Mouse (Mus musculus) lung, embryonic 14.5 days (tissue): ENCODE measurements around the gene Tenm4. TPM values are rescaled to one million over a fixed set of nuclear protein-coding genes. Genes with fewer than 3 reads are reported as not detected.
A peak's percentile ranks its signal among the peaks of the same experiment; 100 is the strongest.

ENCODE experiments used
- ATAC-seq: fragments of 200-750 bp; cut with Nextera tagmentation; 2 replicates; pipeline ENCODE4 v1.8.0; 2017; ENCODE audit warnings: mild to moderate bottlenecking, moderate TSS enrichment, moderate library complexity; ENCODE audit not compliant: insufficient read depth
- DNase-seq: peaks from one replicate; pipeline ENCODE4 v3.0.0-alpha.2; 2015
- H3K27ac ChIP-seq: fragments of 300-500 bp; sonication (generic); 2 replicates; pipeline ENCODE4 v1.5.1; 2014; ENCODE audit warnings: low read depth, mild to moderate bottlenecking, moderate library complexity
- H3K27me3 ChIP-seq: fragments of 300-500 bp; sonication (generic); 2 replicates; pipeline ENCODE4 v1.6.1; 2014; ENCODE audit warnings: low read length, control low read depth; ENCODE audit not compliant: insufficient read depth
- H3K36me3 ChIP-seq: fragments of 300-500 bp; sonication (generic); 2 replicates; pipeline ENCODE4 v1.6.1; 2014; ENCODE audit warnings: control low read depth; ENCODE audit not compliant: insufficient read depth
- H3K4me1 ChIP-seq: fragments of 300-500 bp; sonication (generic); 2 replicates; pipeline ENCODE4 v1.6.1; 2014; ENCODE audit warnings: antibody characterized with exemption, control low read depth; ENCODE audit not compliant: insufficient read depth
- H3K4me2 ChIP-seq: fragments of 300-500 bp; sonication (generic); 2 replicates; pipeline ENCODE4 v1.6.1; 2014; ENCODE audit warnings: mild to moderate bottlenecking
- H3K4me3 ChIP-seq: fragments of 300-500 bp; sonication (generic); 2 replicates; pipeline ENCODE4 v1.5.1; 2014; ENCODE audit warnings: low read depth, low read length
- H3K9ac ChIP-seq: fragments of 300-500 bp; sonication (generic); 2 replicates; pipeline ENCODE4 v1.6.1; 2014
- H3K9me3 ChIP-seq: fragments of 300-500 bp; sonication (generic); 2 replicates; pipeline ENCODE4 v1.6.1; 2016; ENCODE audit warnings: low read depth, low read length, control low read depth
- CTCF ChIP-seq: IDR thresholded peaks from 2 replicates; pipeline ENCODE4 v1.5.1; 2016; ENCODE audit warnings: antibody characterized with exemption, low read depth
- WGBS: fragments of 180-500 bp; shearing (Covaris S2); extraction: QIAGEN DNeasy Blood & Tissue Kit; methylation state at CpG from one replicate; pipeline ENCODE4 v1.1.7; 2014; 5-methylcytosine and 5-hydroxymethylcytosine counted together
- polyA plus RNA-seq: library from polyadenylated mRNA; unstranded; fragments of >200 nt; fragmentation: Nextera tagmentation; extraction: Ambion mirVana; gene quantifications from 2 replicates; pipeline ENCODE4 v1.2.1, GENCODE M21; 2014

Tenm4 gene
- polyA plus RNA-seq, 1 experiment from 2014 or later, result 24.9 TPM

DNA sequence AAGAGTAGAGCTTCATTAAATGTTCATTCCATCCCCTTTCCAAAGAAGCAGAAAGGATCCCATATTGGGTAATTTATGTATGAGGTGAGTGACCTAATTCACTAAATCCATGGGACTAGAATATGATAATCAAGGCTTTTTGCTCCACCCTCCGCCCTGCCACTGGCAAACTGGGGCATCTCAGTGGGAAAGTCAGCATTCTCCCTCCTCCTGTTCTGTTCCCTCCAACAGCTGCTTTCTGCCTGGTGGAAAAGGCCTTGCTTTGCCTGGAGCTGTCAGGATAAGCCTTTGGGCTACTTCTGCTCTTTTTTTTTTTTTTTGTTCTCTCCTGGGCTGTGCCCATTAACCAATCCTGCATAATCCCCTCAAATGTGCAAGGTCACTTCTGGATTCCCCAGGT is 51.5 kb downstream of the Tenm4 start:
- Histone ChIP-seq H3K27me3 (no peaks in the 10 kb centered on the region), H3K4me1 (no peaks in the 10 kb centered on the region), H3K36me3 (no peaks in the 10 kb centered on the region), H3K4me2 (no peak overlapping the region), H3K27ac (no peak overlapping the region), H3K4me3 (no peak overlapping the region), H3K9ac (no peak overlapping the region), H3K9me3 (no peaks in the 10 kb centered on the region)
- no peak for ATAC-seq
- WGBS, result 74% methylated on average over 1 of the region's 1 CpGs
- DNase-seq, result no peak
- TF ChIP-seq CTCF, result no peak

DNA sequence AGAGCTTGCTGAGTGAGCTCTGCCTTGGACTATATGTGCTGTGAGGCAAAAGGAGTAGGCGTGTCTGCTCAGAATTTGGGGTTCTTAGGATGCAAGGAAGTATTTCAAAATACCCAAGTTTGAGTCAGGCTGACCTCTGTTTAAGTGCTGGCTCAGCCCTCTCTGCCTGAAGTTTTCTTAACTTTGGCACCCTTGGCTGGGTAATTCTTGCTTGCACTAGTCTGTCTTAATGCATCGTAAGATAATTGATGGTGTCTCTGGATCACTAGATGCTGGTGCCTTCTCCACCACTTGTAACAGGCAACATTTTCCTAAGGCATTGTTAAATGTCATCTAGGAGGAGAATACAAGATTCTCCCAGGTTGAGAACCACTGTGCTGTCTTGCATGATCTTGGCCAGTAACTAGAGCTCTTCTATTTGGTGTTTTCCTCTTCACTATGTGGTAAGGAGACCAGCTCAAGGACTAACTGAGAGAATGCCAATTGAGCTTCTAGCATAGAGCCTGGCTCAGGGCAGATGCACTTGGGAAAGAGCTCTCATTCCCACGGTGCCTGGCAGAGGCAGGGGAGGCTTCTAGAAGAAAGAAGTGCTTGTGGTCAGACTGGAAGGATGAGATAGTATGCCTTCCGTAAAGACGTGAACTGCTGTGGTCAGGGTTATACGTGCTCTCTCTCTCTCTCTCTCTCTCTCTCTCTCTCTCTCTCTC is 57.7 kb downstream of the Tenm4 start:
- WGBS, result 73% methylated on average over 6 of the region's 6 CpGs
- no peaks in the 10 kb centered on the region for H3K27me3 ChIP-seq
- peaks cover 14% of the 10 kb centered on the region for H3K4me1 ChIP-seq
- ATAC-seq, result no peak
- H3K4me3 ChIP-seq, result no peak overlapping the region
- H3K27ac ChIP-seq, result no peak overlapping the region
- no peaks in the 10 kb centered on the region for H3K36me3 ChIP-seq
- H3K9me3 ChIP-seq, result no peaks in the 10 kb centered on the region
- H3K9ac ChIP-seq, result no peak overlapping the region
- H3K4me2 ChIP-seq, result no peak overlapping the region
- DNase-seq, result no peak
- TF ChIP-seq CTCF, result no peak

DNA sequence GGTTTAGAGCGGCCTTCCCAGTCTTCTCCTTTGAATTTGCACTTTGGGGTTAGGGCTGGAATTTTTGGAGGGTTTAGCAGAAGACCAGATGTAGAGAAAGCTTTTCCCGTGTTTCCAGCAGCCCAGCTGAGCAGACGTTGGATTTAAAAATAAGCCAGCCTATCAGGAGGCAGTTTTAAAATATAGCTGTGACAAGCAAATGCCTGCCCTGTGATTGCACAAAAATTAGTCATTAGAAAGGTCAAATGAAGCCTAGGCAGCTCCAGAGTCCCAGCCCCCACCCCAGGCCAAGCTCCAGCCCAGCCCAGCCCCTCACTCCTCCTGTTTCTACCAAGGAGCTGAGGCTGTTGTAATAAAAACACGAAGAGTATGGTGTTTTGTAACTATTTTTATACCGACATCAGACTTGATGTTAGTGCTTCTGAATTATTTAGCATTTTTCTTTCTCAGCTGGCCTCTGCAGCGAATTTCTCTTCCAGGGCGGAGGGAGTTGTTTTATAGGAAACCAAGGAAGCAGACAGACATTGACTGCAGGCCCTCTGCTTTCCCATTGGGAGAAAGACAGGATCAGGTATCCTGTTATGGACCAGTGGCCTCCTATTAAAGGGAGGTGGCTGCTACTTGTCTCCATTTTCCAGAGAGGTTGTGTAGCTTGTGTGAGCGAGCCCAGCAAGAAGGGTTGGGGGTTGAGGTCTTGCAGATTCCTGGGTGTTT is 59.1 kb downstream of the Tenm4 start:
- Histone ChIP-seq H3K4me1 (peaks cover 14% of the 10 kb centered on the region), H3K9ac (no peak overlapping the region), H3K27ac (peak overlapping the region; percentile 30; the same call in 1 of the 2 replicates), H3K36me3 (no peaks in the 10 kb centered on the region), H3K27me3 (no peaks in the 10 kb centered on the region), H3K9me3 (no peaks in the 10 kb centered on the region), H3K4me3 (no peak overlapping the region), H3K4me2 (no peak overlapping the region)
- ATAC-seq, result peak; percentile 40
- 44% methylated on average over 8 of the region's 8 CpGs for WGBS
- no peak for TF ChIP-seq CTCF
- peak; percentile 47 for DNase-seq

DNA sequence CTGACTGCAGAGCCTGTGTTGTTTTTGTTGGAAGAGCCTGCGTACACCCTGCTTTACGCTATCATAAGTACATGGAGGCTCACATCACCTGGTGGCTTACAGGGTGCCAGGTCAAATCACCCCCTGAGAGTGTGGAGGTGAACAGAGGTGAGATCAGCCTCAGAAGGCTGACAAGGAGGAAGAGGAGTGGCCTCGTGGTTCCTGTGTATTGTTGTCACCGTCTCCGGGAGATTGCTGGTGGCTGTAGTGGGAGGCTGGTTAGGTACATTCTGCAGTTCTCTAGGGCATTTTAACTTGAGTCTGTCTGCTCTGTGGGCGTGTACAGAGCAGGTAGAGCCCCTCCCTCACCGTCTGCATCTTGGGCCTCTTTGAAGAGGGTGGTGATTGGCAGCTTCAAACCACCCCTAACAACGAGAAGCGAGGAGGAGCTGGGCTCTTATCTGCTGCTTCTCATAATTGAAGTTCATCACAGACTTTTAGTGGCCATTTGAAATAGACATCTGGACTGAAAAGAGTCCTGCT is 59.7 kb downstream of the Tenm4 start:
- peak overlapping the region; percentile 30; the same call in 1 of the 2 replicates for H3K27ac ChIP-seq
- WGBS, result 31% methylated on average over 9 of the region's 9 CpGs
- H3K4me3 ChIP-seq, result no peak overlapping the region
- H3K4me1 ChIP-seq, result peaks cover 14% of the 10 kb centered on the region
- H3K27me3 ChIP-seq, result no peaks in the 10 kb centered on the region
- peak; percentile 55; the same call in 1 of the 2 replicates for ATAC-seq
- no peaks in the 10 kb centered on the region for H3K36me3 ChIP-seq
- no peak for DNase-seq
- TF ChIP-seq CTCF, result no peak
- H3K9ac ChIP-seq, result no peak overlapping the region
- no peak overlapping the region for H3K4me2 ChIP-seq
- no peaks in the 10 kb centered on the region for H3K9me3 ChIP-seq

DNA sequence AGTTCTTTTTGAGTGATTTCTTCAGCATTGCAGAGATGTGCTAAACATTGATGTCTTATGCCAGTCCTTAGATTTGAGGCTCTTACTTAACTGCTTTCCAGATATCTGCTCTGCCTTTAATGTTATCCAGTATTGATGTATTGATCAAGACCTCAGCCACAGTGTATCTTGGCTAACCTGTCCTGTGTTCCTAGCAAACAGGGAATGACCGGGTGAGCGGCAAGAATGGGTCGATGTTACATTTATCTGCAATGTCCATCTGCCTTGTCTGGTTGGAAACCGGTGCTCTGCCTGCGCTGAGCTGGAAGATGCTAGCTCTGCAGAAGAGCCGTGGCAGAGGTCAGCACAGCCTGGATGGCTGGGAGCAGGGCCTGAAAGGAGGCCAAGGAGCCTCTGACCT is 64.8 kb downstream of the Tenm4 start:
- H3K27ac ChIP-seq, result no peak overlapping the region
- ATAC-seq (no peak), DNase-seq (no peak)
- no peak overlapping the region for H3K4me2 ChIP-seq
- H3K27me3 ChIP-seq, result no peaks in the 10 kb centered on the region
- H3K9ac ChIP-seq, result no peak overlapping the region
- H3K4me3 ChIP-seq, result no peak overlapping the region
- peaks cover 2% of the 10 kb centered on the region; the same call in 1 of the 2 replicates for H3K4me1 ChIP-seq
- 80% methylated on average over 6 of the region's 6 CpGs for WGBS
- TF ChIP-seq CTCF, result no peak
- no peaks in the 10 kb centered on the region for H3K9me3 ChIP-seq
- no peaks in the 10 kb centered on the region for H3K36me3 ChIP-seq

DNA sequence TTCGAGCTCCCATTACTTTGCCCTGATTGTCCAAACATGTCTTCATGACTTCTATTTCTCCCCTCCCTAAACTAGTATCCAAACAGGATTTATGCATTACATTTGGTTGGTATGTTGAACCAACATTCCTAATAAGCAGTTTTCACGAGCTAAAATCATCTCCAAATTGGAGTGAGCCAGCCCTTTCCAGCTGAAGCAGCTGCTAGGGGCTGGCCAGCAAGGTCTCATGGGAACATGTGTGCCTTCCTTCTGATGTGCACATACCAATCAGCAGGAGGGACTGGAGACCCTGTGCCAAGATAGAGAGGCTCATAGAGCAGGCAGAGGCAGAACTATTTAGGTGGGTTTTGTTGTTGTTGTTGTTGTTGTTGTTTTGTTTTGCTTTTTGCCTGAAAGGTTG is 69.6 kb downstream of the Tenm4 start:
- no peak for TF ChIP-seq CTCF
- 53% methylated on average over 2 of the region's 2 CpGs for WGBS

More for the DNA sequence above, 69.6 kb downstream of the Tenm4 start:
- Histone ChIP-seq H3K4me1 (no peaks in the 10 kb centered on the region; the same call in 1 of the 2 replicates), H3K36me3 (no peaks in the 10 kb centered on the region), H3K4me3 (no peak overlapping the region), H3K4me2 (no peak overlapping the region), H3K9me3 (no peaks in the 10 kb centered on the region), H3K9ac (no peak overlapping the region), H3K27ac (no peak overlapping the region), H3K27me3 (no peaks in the 10 kb centered on the region)
- DNase-seq (peak; percentile 29), ATAC-seq (no peak)
